Mouse (Mus musculus) neural tube, embryonic 13.5 days (tissue): Measurements from ENCODE around the gene 1700020L24Rik. TPM values are rescaled to one million over a fixed set of nuclear protein-coding genes. Genes with fewer than 3 reads are reported as not detected.
A peak's percentile ranks its signal among the peaks of the same experiment; 100 is the strongest.

Source experiments
- ATAC-seq: fragments of 200-750 bp; cut with Nextera tagmentation; 2 replicates; pipeline ENCODE4 v1.8.0; 2017; ENCODE audit warnings: low read depth, mild to moderate bottlenecking, moderate TSS enrichment, moderate library complexity
- H3K27ac ChIP-seq: fragments of 300-500 bp; sonication (generic); replicated peaks from 2 replicates; pipeline ENCODE4 v1.5.1; 2015; ENCODE audit warnings: moderate library complexity, mild to moderate bottlenecking, inconsistent platforms
- H3K27me3 ChIP-seq: fragments of 300-500 bp; sonication (generic); 2 replicates; pipeline ENCODE4 v1.6.1; 2015; ENCODE audit warnings: mild to moderate bottlenecking, inconsistent platforms
- H3K36me3 ChIP-seq: fragments of 300-500 bp; sonication (generic); 2 replicates; pipeline ENCODE4 v1.6.1; 2015; ENCODE audit warnings: mild to moderate bottlenecking, inconsistent platforms
- H3K4me1 ChIP-seq: fragments of 300-500 bp; sonication (generic); replicated peaks from 2 replicates; pipeline ENCODE4 v1.6.1; 2015; ENCODE audit warnings: inconsistent platforms
- H3K4me2 ChIP-seq: fragments of 300-500 bp; sonication (generic); 2 replicates; pipeline ENCODE4 v1.6.1; 2015; ENCODE audit warnings: inconsistent platforms, mild to moderate bottlenecking, moderate library complexity
- H3K4me3 ChIP-seq: fragments of 300-500 bp; sonication (generic); 2 replicates; pipeline ENCODE4 v1.5.1; 2015; ENCODE audit warnings: mild to moderate bottlenecking, inconsistent platforms
- H3K9ac ChIP-seq: fragments of 300-500 bp; sonication (generic); 2 replicates; pipeline ENCODE4 v1.6.1; 2015; ENCODE audit warnings: moderate library complexity, mild to moderate bottlenecking, inconsistent platforms
- H3K9me3 ChIP-seq: fragments of 300-500 bp; sonication (generic); 2 replicates; pipeline ENCODE4 v1.6.1; 2016; ENCODE audit warnings: inconsistent platforms
- WGBS: fragments of 180-500 bp; shearing (Covaris S2); methylation state at CpG from one replicate; pipeline ENCODE4 v1.1.7; 2015; 5-methylcytosine and 5-hydroxymethylcytosine counted together
- polyA plus RNA-seq: library from polyadenylated mRNA; unstranded; fragments of >200 nt; fragmentation: Nextera tagmentation; extraction: Ambion mirVana; gene quantifications from 2 replicates; pipeline ENCODE4 v1.2.1, GENCODE M21; 2015

Gene 1700020L24Rik
- polyA plus RNA-seq, result 0.36 TPM in 1 of 2 replicates, not detected in the other

DNA sequence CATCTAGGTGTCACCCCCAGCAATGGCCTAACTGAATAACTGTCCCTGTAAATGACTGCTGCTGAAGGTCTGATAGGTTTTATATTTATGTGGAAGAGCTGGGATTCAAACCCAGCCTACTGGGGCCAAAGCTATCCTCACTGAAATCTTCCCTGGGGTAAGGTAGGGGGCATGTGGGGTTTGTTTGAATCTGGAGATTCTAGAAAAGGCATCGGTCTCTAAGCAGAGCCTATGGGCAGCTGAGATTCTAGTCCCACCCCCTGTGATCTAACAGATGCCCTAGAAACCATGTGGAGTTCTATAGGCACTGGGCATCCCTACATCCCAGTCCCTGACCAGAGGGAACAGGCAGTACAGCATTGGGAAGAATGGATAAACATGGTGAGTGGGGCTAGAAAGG is at the start of gene 1700020L24Rik:
TSS of gene 1700020L24Rik (plus strand) at position 301 of the 400 bp plus-strand sequence.
- Histone ChIP-seq H3K36me3 (no peaks in the 10 kb centered on the region), H3K4me2 (no peak within 1 kb of the TSS), H3K4me1 (peaks cover 7% of the 10 kb centered on the region), H3K9ac (no peak within 1 kb of the TSS), H3K27me3 (peaks cover 27% of the 10 kb centered on the region), H3K27ac (no peak within 1 kb of the TSS), H3K4me3 (no peak within 1 kb of the TSS), H3K9me3 (no peaks in the 10 kb centered on the region)
- no peak for ATAC-seq
- WGBS, result 86% methylated on average over 1 of the region's 1 CpGs

DNA sequence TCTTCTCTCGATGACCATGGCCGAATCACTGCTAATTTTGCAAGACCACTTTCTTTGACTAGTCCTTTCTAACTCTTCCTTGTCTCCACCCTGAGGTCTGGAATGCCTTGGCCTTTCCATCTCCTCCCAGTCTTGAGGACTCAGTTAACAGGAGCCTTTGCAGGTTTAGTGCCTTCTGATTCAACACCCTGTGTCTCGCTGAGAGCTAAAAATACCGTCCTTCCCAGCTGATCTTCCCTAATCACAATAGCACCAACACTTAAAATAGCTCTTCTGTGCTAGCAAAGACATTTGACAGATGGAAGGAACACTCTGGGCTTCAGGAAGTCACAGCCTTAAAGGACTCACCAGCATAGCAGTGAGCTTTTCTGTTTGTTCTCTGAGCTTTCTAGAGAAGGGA is 44.4 kb upstream of the 1700020L24Rik start:
- no peak overlapping the region for H3K9ac ChIP-seq
- H3K9me3 ChIP-seq, result no peaks in the 10 kb centered on the region
- no peak for ATAC-seq
- H3K27ac ChIP-seq, result no peak overlapping the region
- WGBS, result 93% methylated on average over 4 of the region's 4 CpGs
- peaks cover 11% of the 10 kb centered on the region for H3K4me1 ChIP-seq
- no peaks in the 10 kb centered on the region for H3K27me3 ChIP-seq
- no peak overlapping the region for H3K4me3 ChIP-seq
- H3K36me3 ChIP-seq, result peaks cover 71% of the 10 kb centered on the region
- H3K4me2 ChIP-seq, result no peak overlapping the region

DNA sequence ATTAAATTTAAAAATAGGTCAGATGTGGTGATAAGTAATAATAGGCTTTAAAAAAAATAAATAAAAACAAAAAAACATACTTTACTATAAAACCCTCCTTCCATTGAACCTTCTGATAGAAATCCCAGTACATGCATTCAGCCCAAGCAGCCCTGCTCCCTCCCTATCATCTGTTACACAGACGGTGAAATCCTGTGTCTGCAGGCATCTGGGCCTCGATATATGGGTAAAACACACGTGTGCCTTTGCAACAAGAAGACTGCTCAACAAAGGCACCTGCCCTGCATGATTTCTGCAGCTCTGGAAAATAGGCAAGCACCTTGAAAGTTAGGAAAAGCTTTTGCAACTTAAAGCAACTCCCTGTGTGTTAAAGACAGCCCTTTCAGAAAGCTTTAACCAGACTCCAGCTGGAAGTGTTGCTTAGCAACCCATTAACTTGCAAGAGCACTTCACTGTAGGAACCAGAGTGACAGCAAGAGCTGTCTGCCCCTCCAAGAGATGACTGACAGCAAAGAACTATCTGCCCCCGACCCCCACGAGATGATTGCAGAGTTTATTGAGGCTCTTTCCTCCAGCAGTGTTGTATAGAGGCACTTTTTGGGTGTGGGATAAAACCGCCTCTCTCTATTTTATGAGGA is 42.6 kb upstream of the 1700020L24Rik start:
- Histone ChIP-seq H3K36me3 (peaks cover 76% of the 10 kb centered on the region), H3K27ac (no peak overlapping the region), H3K4me3 (no peak overlapping the region), H3K4me1 (peaks cover 11% of the 10 kb centered on the region), H3K9ac (no peak overlapping the region), H3K4me2 (no peak overlapping the region), H3K9me3 (no peaks in the 10 kb centered on the region), H3K27me3 (no peaks in the 10 kb centered on the region)
- ATAC-seq, result no peak
- 24% methylated on average over 6 of the region's 6 CpGs for WGBS

DNA sequence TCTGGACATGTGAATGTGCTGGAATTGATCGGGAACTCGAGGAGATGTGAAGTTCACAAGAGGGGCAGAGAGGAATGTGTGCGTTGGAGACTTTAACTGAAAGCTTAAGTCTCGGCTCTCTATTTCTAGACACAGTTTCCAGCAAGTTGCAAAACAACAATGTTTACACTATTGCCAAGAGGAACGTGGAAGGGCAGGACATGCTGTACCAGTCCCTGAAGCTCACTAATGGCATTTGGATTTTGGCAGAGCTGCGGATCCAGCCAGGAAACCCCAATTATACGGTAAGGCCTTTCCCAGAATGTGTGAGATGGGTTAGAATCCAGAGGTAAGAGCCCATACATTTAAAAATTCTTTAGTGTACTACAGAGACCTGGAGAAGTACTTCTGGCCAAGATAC is 39.9 kb upstream of the 1700020L24Rik start:
- no peaks in the 10 kb centered on the region for H3K9me3 ChIP-seq
- H3K36me3 ChIP-seq, result peaks cover 63% of the 10 kb centered on the region
- peaks cover 11% of the 10 kb centered on the region for H3K4me1 ChIP-seq
- no peak overlapping the region for H3K4me2 ChIP-seq
- no peaks in the 10 kb centered on the region for H3K27me3 ChIP-seq
- ATAC-seq, result no peak
- no peak overlapping the region for H3K4me3 ChIP-seq
- no peak overlapping the region for H3K27ac ChIP-seq
- WGBS, result 92% methylated on average over 7 of the region's 7 CpGs
- H3K9ac ChIP-seq, result no peak overlapping the region

DNA sequence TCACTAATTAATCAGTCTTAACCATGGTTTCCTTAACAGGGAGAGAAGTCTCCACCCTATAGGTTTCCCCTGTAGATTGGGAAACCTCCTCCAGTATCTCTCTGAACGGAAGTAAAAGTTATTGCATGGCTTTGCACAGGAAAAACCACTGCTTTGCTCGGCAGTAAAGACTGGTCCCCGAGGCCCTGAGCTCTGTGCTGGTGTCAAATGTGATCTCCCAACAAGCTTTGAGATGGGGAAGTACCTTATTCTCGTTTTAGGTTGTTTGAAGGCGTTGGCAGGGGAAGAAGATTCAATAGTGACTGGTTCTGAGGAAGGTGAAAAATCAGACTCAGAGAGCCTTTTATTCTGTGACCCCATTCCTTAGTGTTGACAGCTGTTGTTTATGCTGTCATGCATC is 38.8 kb upstream of the 1700020L24Rik start:
- 82% methylated on average over 5 of the region's 5 CpGs for WGBS
- Histone ChIP-seq H3K4me2 (no peak overlapping the region), H3K27ac (no peak overlapping the region), H3K9me3 (no peaks in the 10 kb centered on the region), H3K4me3 (no peak overlapping the region), H3K9ac (no peak overlapping the region), H3K4me1 (peaks cover 11% of the 10 kb centered on the region), H3K27me3 (no peaks in the 10 kb centered on the region), H3K36me3 (peaks cover 62% of the 10 kb centered on the region)
- ATAC-seq, result no peak

DNA sequence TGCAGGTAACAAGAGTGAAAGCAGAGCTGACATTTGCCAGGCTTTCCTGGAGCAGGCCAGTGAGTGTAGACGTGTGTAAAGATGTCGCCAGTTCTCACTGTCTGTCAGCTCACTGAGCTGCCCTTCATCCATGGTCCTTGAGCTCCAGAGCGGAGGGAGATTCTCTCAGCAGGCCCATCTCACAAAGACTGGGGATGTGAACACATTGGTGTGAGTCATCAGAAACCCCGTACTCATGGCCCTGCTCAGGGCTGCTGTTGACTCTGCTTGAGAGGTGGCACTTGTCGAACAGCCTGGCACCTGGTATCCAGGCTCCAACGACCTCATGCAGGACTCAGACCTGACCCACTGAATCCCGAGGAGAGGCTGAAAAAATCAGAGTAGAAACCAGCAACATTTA is 33.7 kb upstream of the 1700020L24Rik start:
- H3K27me3 ChIP-seq, result no peaks in the 10 kb centered on the region
- H3K9me3 ChIP-seq, result no peaks in the 10 kb centered on the region
- H3K4me2 ChIP-seq, result no peak overlapping the region
- no peak for ATAC-seq
- no peak overlapping the region for H3K27ac ChIP-seq
- WGBS, result 92% methylated on average over 7 of the region's 7 CpGs
- no peak overlapping the region for H3K9ac ChIP-seq
- no peak overlapping the region for H3K4me3 ChIP-seq
- H3K36me3 ChIP-seq, result peaks cover 34% of the 10 kb centered on the region
- H3K4me1 ChIP-seq, result no peaks in the 10 kb centered on the region

DNA sequence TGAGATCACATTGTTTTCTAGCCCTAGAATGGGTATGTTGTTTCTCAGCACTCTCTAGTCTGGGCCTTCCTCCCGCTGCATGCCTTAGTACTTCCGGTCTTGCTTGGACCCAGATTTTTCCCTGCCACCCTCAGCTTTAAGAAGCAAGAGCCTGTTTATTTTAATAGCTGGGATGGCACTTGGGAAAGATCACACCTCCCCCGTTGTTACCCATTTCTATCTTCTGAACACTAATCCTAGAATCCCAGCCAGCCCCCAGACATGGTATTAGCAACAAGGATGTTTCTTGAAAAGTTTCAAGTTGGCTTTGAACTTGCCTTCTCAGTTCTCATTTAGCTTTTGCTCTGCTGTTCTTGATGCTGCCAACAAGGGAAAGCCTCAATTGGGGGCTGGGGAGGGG is 31.1 kb upstream of the 1700020L24Rik start:
- H3K36me3 ChIP-seq, result peaks cover 21% of the 10 kb centered on the region
- 83% methylated on average over 3 of the region's 3 CpGs for WGBS

DNA sequence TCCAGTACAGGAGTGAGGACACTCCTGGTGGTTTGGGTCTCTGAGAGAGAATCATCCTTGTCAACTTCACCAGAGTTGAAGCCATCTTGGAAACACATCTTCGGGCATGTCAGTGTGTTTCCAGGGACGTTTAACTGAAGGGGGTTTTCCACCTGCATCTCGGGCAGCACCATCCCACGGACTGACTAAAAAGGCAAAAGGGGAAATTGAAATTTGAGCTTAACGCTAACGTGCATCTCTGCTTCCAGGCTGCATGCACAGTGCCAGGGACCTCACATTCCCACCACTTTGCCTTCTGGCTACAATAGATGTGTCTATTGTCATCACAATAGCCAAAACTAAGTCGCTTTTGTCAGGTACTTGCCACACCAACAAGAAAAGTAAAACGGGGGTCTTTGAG is 29.2 kb upstream of the 1700020L24Rik start:
- Histone ChIP-seq H3K9me3 (no peaks in the 10 kb centered on the region), H3K4me3 (no peak overlapping the region), H3K36me3 (peaks cover 9% of the 10 kb centered on the region), H3K27me3 (no peaks in the 10 kb centered on the region), H3K27ac (no peak overlapping the region), H3K4me2 (no peak overlapping the region), H3K9ac (no peak overlapping the region), H3K4me1 (peaks cover 30% of the 10 kb centered on the region)
- no peak for ATAC-seq
- WGBS, result 46% methylated on average over 8 of the region's 8 CpGs

More for the DNA sequence above, 31.1 kb upstream of the 1700020L24Rik start:
- H3K4me1 ChIP-seq, result peaks cover 20% of the 10 kb centered on the region
- no peaks in the 10 kb centered on the region for H3K27me3 ChIP-seq
- H3K9me3 ChIP-seq, result no peaks in the 10 kb centered on the region
- no peak overlapping the region for H3K9ac ChIP-seq
- H3K4me2 ChIP-seq, result no peak overlapping the region
- no peak overlapping the region for H3K27ac ChIP-seq
- H3K4me3 ChIP-seq, result no peak overlapping the region
- ATAC-seq, result no peak

DNA sequence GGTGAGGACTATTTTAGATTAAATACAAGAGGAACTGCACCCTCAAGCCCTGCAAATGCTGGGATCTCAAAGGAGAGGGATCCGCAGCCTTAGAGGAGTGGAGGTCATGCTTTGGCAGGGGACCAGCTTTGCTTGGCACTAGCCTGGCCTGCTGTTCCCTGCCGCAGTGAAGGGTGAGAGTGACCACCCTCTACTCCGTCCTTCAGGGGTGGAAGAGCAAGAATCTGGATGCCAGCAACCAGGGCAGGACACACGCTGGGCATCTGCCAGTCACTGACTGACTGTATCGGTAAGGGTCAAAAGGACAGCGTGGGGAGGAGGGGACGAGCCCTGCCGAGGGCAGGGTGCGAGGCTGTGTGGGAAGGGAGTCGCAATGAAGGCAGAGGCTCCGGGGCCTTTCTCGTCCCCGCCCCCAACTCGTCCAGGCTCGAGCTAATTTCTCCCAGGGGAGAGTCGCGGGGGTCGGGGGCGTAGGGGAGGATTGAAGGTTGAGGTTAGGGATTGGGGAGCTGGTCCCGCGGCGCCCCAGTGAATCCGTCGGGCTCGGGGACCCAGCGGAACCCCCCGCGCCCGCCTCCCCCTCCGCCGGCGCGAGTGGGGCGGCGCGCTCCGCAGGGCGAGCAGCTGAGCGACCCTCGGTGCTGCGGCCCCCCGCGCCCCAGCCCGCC is 28.3 kb upstream of the 1700020L24Rik start, which contains the start of gene Rasl10b:
TSS of gene Rasl10b (plus strand) at position 51 of the 668 bp plus-strand sequence.
- peak; percentile 90 for ATAC-seq

DNA sequence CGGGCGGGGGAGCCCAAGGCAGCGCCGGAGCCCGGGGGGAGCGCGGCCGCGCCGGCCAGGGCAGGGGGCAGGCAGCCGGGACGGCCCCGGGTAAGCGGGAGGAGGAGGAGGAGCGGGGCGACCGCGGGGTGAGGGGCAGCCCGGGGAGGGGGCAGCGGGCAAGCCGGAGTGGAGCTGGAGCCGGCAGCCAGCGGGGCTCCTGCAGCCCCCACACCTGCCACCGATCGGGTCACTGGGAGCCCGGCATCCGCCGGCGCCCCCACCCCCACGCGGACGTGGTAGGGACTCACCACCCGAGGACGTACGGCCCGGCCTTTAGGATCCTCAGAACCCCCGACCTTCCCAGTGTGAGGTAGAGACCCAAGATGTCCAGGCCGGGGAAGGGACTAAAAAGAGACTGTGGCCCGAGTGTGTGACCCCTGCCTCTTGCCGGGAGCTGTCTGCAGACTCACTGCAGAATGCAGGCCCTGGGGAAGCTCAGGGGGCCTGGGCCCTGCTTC is 27.6 kb upstream of the 1700020L24Rik start:
- peak; percentile 44; the same call in 1 of the 2 replicates for ATAC-seq
- WGBS, result 0% methylated on average over 21 of the region's 40 CpGs
- Histone ChIP-seq H3K9ac (peak overlapping the region; percentile 96), H3K4me2 (peak overlapping the region; percentile 84), H3K9me3 (no peaks in the 10 kb centered on the region), H3K36me3 (no peaks in the 10 kb centered on the region), H3K4me1 (peaks cover 35% of the 10 kb centered on the region), H3K27me3 (peaks cover 4% of the 10 kb centered on the region; the same call in 1 of the 2 replicates), H3K4me3 (peak overlapping the region; percentile 88), H3K27ac (peak overlapping the region; percentile 49)

More for the DNA sequence above, 28.3 kb upstream of the 1700020L24Rik start, which contains the start of gene Rasl10b:
- H3K4me2 ChIP-seq, result peak within 1 kb of the TSS; percentile 84
- peak within 1 kb of the TSS; percentile 96 for H3K9ac ChIP-seq
- peaks cover 4% of the 10 kb centered on the region; the same call in 1 of the 2 replicates for H3K27me3 ChIP-seq
- peaks cover 35% of the 10 kb centered on the region for H3K4me1 ChIP-seq
- 2% methylated on average over 32 of the region's 44 CpGs for WGBS
- H3K4me3 ChIP-seq, result peak within 1 kb of the TSS; percentile 88
- H3K36me3 ChIP-seq, result no peaks in the 10 kb centered on the region
- H3K27ac ChIP-seq, result peak within 1 kb of the TSS; percentile 49
- no peaks in the 10 kb centered on the region for H3K9me3 ChIP-seq

DNA sequence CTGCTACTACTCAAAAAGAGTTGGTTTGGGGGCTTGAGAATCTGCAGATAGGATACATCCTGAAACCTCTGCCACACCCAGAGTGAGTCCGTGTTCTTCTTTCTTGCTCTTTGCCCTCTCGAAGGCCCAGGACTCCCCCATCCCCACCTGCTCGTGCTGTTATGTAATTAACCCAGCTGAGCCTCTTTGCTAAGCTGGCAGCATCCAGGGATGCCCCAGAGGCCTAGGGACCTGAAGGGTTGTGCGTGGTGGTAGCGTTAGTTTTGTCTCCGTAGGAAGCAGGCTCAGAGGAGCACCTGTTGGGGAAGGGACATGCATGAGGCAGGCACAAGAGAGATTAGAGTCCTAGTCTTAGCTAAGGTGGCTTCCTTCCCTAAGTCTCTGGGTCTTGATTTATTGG is 27.0 kb upstream of the 1700020L24Rik start:
- 16% methylated on average over 6 of the region's 6 CpGs for WGBS
- Histone ChIP-seq H3K27me3 (peaks cover 4% of the 10 kb centered on the region; the same call in 1 of the 2 replicates), H3K9ac (peak overlapping the region; percentile 96), H3K4me2 (peak overlapping the region; percentile 84), H3K36me3 (no peaks in the 10 kb centered on the region), H3K27ac (no peak overlapping the region), H3K4me1 (peaks cover 35% of the 10 kb centered on the region), H3K4me3 (peak overlapping the region; percentile 88), H3K9me3 (no peaks in the 10 kb centered on the region)
- no peak for ATAC-seq

DNA sequence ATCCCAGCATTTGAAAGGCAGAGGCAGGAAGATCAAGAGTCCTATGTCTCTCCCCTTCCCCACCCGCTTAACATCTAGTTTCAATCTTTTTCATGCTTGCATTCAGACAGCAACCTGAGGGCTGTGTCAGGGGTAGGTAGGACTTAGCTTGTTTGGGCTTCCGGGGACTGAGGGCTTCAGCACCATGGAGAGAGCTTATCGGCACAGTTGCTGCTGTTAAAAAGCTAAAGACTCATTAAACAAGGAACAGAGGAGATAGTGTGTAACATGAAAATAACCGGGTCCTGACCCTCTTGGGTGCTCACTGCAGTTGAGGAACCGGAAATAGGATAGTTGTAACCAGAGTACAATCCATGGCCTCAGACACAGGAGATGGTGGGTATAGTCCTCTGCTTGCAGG is 20.4 kb upstream of the 1700020L24Rik start:
- H3K9me3 ChIP-seq, result no peaks in the 10 kb centered on the region
- no peak for ATAC-seq
- H3K9ac ChIP-seq, result no peak overlapping the region
- no peak overlapping the region for H3K4me3 ChIP-seq
- no peaks in the 10 kb centered on the region for H3K36me3 ChIP-seq
- WGBS, result 16% methylated on average over 5 of the region's 5 CpGs
- H3K4me2 ChIP-seq, result no peak overlapping the region
- peaks cover 61% of the 10 kb centered on the region for H3K27me3 ChIP-seq
- peaks cover 15% of the 10 kb centered on the region for H3K4me1 ChIP-seq
- no peak overlapping the region for H3K27ac ChIP-seq
